Mouse (Mus musculus) heart, postnatal 10 days (tissue): ENCODE data around the gene Taok2. TPM values are rescaled to one million over a fixed set of nuclear protein-coding genes. Genes with fewer than 3 reads are reported as not detected.

Experiments used
- DNase-seq, 2 experiments: peaks; one replicate each; pipeline ENCODE4 v3.0.0; 2021
- intact Hi-C: fragments of 180-260 bp; cut with DNase I; formaldehyde crosslinking; loops from one replicate; pipeline ENCODE4 v1.15.1; 2025
- total RNA-seq, 2 experiments: library from RNA; stranded (reverse); gene quantifications; 2 replicates each; pipeline ENCODE4 v1.2.3; 2021

Gene Taok2
- total RNA-seq, 2 experiments from 2014 or later = 65.6 to 65.7 TPM

GRCm38 (mm10) chr7:126833294-126833693 lies 51.2 kb downstream of the Taok2 start:
- DNase-seq = no peak
- intact Hi-C loops = loop anchor here (2.0 to 5.0 kb wide), 2 partner anchors 54 to 130 kb away; no protein-coding TSS in a partner anchor

DNA sequence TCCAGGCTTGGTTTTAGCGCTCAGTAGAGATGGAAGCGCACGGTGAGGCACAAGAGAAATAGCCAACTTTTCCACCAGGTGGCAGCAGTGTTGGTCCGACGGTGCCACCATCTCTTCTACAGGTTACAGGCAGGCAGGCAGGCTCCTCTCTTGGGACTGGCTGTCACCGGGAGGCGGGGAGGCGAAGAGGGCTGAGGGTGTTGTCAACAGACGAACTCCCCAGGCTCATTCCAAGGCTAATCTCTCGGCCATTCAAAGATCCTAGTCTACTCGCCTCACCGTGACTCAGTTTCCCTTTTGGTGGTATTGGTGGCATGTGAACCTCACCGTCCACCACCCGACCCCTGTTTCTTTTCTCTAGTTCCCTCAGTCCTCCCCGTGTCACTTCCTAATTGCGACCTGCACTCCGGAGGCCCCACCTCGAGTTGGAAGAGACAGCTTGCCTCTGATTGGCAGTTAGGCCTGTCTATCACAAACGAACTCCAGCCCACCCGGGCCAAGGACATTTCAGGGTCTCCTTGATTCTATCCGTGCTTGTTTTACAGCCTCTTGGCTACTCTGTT lies 52.4 kb downstream of the Taok2 start:
- peak; percentile 76 to 86 for DNase-seq
- intact Hi-C loops = loop anchor here (1.0 to 5.0 kb wide), 3 partner anchors 55 to 278 kb away; no protein-coding TSS in a partner anchor

DNA sequence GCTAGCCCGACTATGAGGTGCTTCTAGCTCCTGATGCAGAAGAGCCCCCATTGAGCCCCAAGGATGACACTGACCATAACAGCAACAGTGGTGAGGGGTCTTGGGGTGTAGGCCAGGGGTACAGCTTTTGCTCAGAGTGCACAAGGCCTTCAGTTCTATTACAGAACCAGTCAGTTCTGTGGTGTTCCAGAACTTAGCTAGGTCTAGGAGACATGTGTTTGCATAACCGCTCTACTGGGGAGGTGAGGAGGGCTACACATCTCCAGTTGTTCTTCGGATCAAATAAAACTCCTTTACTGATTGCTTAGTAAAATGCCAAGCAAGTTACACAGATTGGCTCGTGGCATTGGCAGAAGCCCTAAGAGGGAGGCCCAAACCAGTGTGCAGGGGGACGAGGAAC lies 53.0 kb downstream of the Taok2 start, which contains the start of gene 4930451I11Rik:
TSS of gene 4930451I11Rik (minus strand) at position 101 of the 400 bp plus-strand sequence.
- no peak for DNase-seq
- intact Hi-C loops = loop anchor here (5.0 kb wide), 1 partner anchor 56 kb away; no protein-coding TSS in a partner anchor

GRCm38 (mm10) chr7:126825952-126826351 lies 58.6 kb downstream of the Taok2 start:
- intact Hi-C loops = no loop called here
- DNase-seq = no peak

DNA sequence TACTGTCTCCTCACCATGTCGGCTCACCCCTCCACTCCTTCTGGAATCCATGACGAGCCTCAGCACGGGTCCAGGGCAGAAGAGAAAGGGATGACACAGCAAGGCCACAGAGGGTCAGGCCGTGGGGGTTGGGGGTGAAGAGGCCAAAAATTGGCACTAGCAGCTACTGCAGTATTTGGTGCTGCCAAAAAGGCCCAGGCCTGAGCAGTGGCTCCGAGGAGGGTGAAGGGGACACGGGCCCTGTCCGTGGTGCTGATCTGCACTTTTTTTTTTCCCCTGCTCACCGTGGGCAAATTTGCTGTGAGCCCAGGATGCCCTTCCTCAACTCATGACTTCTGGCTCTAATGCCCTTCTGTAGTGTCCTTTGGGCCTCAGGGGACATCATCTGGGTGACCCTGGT lies 59.1 kb downstream of the Taok2 start:
- intact Hi-C loops = no loop called here

GRCm38 (mm10) chr7:126823940-126824339 lies 60.6 kb downstream of the Taok2 start:
- intact Hi-C loops = loop anchor here (2.0 to 5.0 kb wide), 3 partner anchors 123 to 281 kb away; partner anchors contain the start of genes Asphd1 and Maz
- DNase-seq = no peak

More for the DNA sequence above, 59.1 kb downstream of the Taok2 start:
- DNase-seq = peak in 1 of 2 experiments; percentile 55

DNA sequence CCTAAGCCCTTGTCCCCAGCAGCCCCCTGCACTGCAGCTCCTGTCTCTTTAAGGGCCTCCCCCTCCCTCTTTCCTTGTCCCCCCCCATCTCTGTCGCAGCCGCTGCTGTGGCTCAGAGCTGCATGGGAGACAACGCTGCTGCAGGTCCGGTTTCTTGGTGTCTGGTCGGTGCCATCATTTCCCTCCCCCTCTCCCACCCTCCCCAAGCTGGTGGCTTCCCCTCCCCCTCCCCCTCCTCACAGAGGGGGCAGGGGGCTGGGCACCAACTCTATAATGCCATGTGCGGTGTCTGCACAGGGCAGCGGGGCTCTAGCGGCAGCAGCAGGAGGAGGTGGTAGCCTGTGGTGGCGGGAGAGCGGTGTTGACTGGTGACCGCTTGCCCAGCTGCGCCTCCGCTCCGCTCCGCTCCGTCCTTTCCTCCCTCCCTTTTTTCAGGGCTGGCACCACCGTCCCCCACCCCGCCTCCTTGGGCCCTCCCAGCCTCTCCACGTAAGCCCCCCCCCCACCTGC lies 61.2 kb downstream of the Taok2 start:
- intact Hi-C loops = loop anchor here (2.0 to 5.0 kb wide), 3 partner anchors 124 to 282 kb away; partner anchors contain the start of genes Asphd1 and Maz

DNA sequence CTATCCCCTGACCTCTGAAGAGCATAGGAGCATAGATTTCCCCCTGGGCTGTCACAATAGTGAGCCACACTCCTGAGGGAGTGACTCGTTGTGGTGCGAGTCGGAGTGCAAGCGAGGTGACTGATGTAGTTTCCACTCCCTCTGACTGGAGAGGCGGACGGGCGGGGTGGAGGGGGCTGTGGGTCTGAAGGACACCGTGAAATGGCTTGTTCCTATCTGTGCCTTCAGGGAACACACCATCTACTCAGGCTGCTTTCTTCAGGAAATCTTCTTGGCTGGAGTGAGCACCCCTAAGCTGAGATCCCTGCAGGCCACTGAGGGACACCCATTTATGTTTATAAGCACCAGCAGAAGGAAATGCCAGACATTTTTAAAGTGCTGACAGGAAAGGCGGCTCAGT lies 61.8 kb downstream of the Taok2 start:
- DNase-seq = no peak
- intact Hi-C loops = loop anchor here (1.0 to 5.0 kb wide), 4 partner anchors 125 to 282 kb away; partner anchors contain the start of genes Asphd1 and Maz

More for the DNA sequence above, 61.2 kb downstream of the Taok2 start:
- DNase-seq = no peak

DNA sequence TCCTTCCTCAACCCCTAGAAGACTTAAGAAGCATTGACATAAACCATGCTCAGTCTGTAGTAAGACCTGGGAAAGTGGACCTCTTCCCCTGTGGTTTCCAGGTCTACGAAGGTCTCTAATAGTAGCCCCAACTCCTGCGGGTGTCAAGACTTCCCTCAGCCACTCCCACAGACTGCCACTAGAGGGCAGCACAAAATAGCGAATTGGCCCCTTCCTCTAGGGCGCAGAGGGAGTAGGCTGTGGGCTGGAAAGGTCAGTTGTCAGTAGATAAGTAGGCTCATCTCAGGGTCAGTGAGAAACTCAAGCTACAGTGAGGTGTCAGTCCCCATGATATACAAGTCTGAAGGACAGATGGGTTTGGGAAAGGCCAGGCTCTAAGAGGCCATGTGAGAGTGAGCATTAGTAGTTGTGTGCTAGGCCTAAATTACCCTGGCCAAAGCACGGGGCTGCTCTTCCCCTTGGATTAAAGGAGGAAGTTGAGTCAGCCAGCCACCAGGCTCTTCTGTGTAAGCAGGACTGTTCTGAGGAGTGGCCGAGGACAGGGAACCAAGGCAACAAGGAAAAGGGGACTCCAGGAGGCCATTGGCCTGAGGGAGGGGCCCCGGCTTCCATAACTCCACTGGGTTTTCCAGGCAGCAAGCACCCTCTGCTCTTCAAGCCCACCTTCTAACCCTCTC lies 62.5 kb downstream of the Taok2 start:
- intact Hi-C loops = loop anchor here (1.0 to 5.0 kb wide), 4 partner anchors 125 to 283 kb away; partner anchors contain the start of genes Asphd1 and Maz
- peak; percentile 82 to 91 for DNase-seq

- intact Hi-C loops = no loop called here
- no peak for DNase-seq
These were observed 65.7 kb downstream of the Taok2 start for GRCm38 (mm10) chr7:126818818-126819217.

DNA sequence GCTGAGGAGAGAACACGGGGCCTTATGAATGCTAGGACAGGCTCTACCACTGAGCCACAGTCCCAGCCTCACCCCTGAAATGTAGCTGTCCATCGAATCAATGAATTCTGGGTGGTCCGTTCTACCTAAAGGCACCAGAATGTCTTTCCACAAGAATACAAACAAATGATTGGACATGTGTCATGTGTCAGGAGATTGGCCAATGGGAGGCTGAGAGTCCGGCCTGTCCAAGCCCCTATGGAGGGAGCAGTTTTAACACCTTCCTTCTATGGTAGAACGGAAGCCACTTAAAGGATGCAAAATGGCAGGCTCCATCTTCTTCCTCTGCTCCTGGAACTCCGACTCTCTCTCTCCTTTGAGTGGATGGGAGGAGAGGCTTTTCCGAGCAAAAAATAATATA lies 66.9 kb downstream of the Taok2 start:
- DNase-seq = no peak
- intact Hi-C loops = no loop called here

- no peak for DNase-seq
These were observed 68.0 kb downstream of the Taok2 start for GRCm38 (mm10) chr7:126816494-126816893.

DNA sequence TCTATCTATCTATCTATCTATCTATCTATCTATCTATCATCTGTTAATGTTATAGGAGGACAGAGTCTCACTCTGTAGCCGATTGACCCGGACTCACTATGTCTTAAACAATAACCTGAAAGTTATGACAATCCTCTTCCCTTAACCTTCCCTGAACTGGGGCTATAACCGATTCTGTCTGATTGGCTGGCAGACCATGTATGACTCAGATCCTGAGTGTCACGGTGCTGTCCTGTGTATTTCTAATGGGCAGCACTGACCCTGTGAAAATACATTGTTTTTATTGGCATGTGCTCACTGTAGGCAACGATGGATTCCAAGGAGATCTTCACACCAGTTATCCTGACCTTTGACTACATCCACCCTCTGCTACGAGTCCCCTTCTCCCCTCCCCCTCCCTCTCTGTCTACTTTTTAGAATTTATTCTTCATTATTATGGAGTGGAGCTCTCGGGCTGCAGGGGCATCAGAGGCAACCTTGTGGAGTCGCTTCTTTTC lies 68.7 kb downstream of the Taok2 start:
- no peak for DNase-seq
- intact Hi-C loops = no loop called here

More at GRCm38 (mm10) chr7:126816494-126816893, 68.0 kb downstream of the Taok2 start:
- intact Hi-C loops = no loop called here

Other genes with a start within 250 kb of the Taok2 start
- gene Sgf29, start 235.4 kb downstream of the Taok2 start, total RNA-seq = 10 to 100 TPM; 26.0 to 32.0 TPM
- gene Sult1a1, start 208.3 kb downstream of the Taok2 start, total RNA-seq = 10 to 100 TPM; 12.0 to 32.5 TPM
- 10 to 100 TPM; 50.7 to 59.8 TPM for gene Bola2, start 189.3 kb downstream of the Taok2 start, total RNA-seq
- 1 to 10 TPM; 6.1 to 8.0 TPM for gene Slx1b, start 188.9 kb downstream of the Taok2 start, total RNA-seq
- 10 to 100 TPM; 12.7 to 14.6 TPM for gene Coro1a, start 176.9 kb downstream of the Taok2 start, total RNA-seq
- 100 to 1,000 TPM in 1 of 2 experiments, 10 to 100 TPM in 1; 97.7 to 103 TPM for gene Mapk3, start 125.1 kb downstream of the Taok2 start, total RNA-seq
- 1 to 10 TPM; 3.6 to 4.6 TPM for gene Gdpd3, start 118.4 kb downstream of the Taok2 start, total RNA-seq
- 10 to 100 TPM; 61.9 to 71.7 TPM for gene Ypel3, start 107.7 kb downstream of the Taok2 start, total RNA-seq
- under 1 TPM; 0.29 to 0.35 TPM for gene Tbx6, start 103.2 kb downstream of the Taok2 start, total RNA-seq
- gene Ppp4c, start 92.2 kb downstream of the Taok2 start, total RNA-seq = 10 to 100 TPM; 53.2 to 58.2 TPM
- gene Fam57b, start 87.0 kb downstream of the Taok2 start, total RNA-seq = 10 to 100 TPM; 10.1 to 11.0 TPM
- not detected for gene 4930451I11Rik, start 53.1 kb downstream of the Taok2 start, total RNA-seq
- not detected for gene Doc2a, start 37.3 kb downstream of the Taok2 start, total RNA-seq
- 10 to 100 TPM; 10.3 to 13.8 TPM for gene Hirip3, start 22.7 kb downstream of the Taok2 start, total RNA-seq
- 10 to 100 TPM; 23.8 to 30.0 TPM for gene Ino80e, start 22.3 kb downstream of the Taok2 start, total RNA-seq
- 10 to 100 TPM; 16.3 to 17.6 TPM for gene Tmem219, start 38.2 kb upstream of the Taok2 start, total RNA-seq
- gene Kctd13, start 44.2 kb upstream of the Taok2 start, total RNA-seq = 1 to 10 TPM; 7.7 to 9.7 TPM
- gene Asphd1, start 64.9 kb upstream of the Taok2 start, total RNA-seq = not detected
- 10 to 100 TPM; 23.3 to 30.4 TPM for gene Sez6l2, start 65.9 kb upstream of the Taok2 start, total RNA-seq
- 10 to 100 TPM; 73.8 to 82.0 TPM for gene Cdipt, start 91.2 kb upstream of the Taok2 start, total RNA-seq
- under 1 TPM; 0.47 to 0.84 TPM for gene Cdiptos, start 91.4 kb upstream of the Taok2 start, total RNA-seq
- gene Mvp, start 129.9 kb upstream of the Taok2 start, total RNA-seq = 10 to 100 TPM; 45.3 to 50.1 TPM
- not detected for gene Pagr1b, start 131.8 kb upstream of the Taok2 start, total RNA-seq
- gene Pagr1a, start 132.6 kb upstream of the Taok2 start, total RNA-seq = 10 to 100 TPM in 1 of 2 experiments, 1 to 10 TPM in 1; 6.4 to 19.6 TPM
- 10 to 100 TPM; 19.0 to 27.2 TPM for gene Gm42742, start 136.4 kb upstream of the Taok2 start, total RNA-seq
- gene Prrt2, start 136.5 kb upstream of the Taok2 start, total RNA-seq = 1 to 10 TPM; 1.0 to 2.3 TPM
- 100 to 1,000 TPM; 106 to 113 TPM for gene Maz, start 142.3 kb upstream of the Taok2 start, total RNA-seq
- 10 to 100 TPM; 15.3 to 17.6 TPM for gene Kif22, start 157.8 kb upstream of the Taok2 start, total RNA-seq
- not detected for gene Zg16, start 202.6 kb upstream of the Taok2 start, total RNA-seq
- gene AI467606, start 206.7 kb upstream of the Taok2 start, total RNA-seq = 1 to 10 TPM in 1 of 2 experiments, under 1 TPM in 1; 0.94 to 1.5 TPM
- under 1 TPM in 1 of 2 experiments, not detected in 1; 0.29 TPM for gene Qprt, start 237.5 kb upstream of the Taok2 start, total RNA-seq